Mouse (Mus musculus) hematopoietic stem cell, adult 5-6 weeks (primary cell): ENCODE data around the gene Setd5. TPM values are rescaled to one million over a fixed set of nuclear protein-coding genes. Genes with fewer than 3 reads are reported as not detected.

Source experiments
- ATAC-seq, 2 experiments: fragments of 125-278 bp in 1 of 2; replicated peaks in 1 of 2; 2 replicates each; pipeline ENCODE4 v1.8.0; 2016 to 2017; ENCODE audit warnings: inconsistent platforms in 2 of 2, mild to moderate bottlenecking in 2 of 2, moderate number of reproducible peaks in 2 of 2, low read depth in 1 of 2, moderate TSS enrichment in 1 of 2; ENCODE audit not compliant: low FRiP score in 2 of 2, poor library complexity in 2 of 2, severe bottlenecking in 2 of 2, insufficient read depth in 1 of 2, low TSS enrichment in 1 of 2
- total RNA-seq: library from RNA; stranded (forward); fragments of 172-1452, 232-1000 nt; gene quantifications from 2 replicates; pipeline ENCODE4 v1.2.3, GENCODE M21; 2017

Gene Setd5
- total RNA-seq = 69.7 and 82.5 TPM in 2 replicates

GRCm38 (mm10) chr6:113076686-113077516, at the start of gene Setd5:
Gene Setd5, plus strand, starts transcription at chr6:113077365.
- peak; percentile 57 to 75 for ATAC-seq

- ATAC-seq = no peak
Measured at GRCm38 (mm10) chr6:113027446-113027845, 49.7 kb upstream of the Setd5 start.

- ATAC-seq = no peak
Measured at GRCm38 (mm10) chr6:113029006-113029405, 48.2 kb upstream of the Setd5 start.

- no peak for ATAC-seq
Measured at GRCm38 (mm10) chr6:113030553-113030952, 46.6 kb upstream of the Setd5 start.

GRCm38 (mm10) chr6:113030970-113031660, 46.0 kb upstream of the Setd5 start:
- ATAC-seq = no peak

- no peak for ATAC-seq
Measured at GRCm38 (mm10) chr6:113032121-113032520, 45.0 kb upstream of the Setd5 start.

GRCm38 (mm10) chr6:113033185-113033584, 44.0 kb upstream of the Setd5 start:
- ATAC-seq = no peak

GRCm38 (mm10) chr6:113034466-113034865, 42.7 kb upstream of the Setd5 start:
- no peak for ATAC-seq

- no peak for ATAC-seq
Measured at GRCm38 (mm10) chr6:113036463-113037175, 40.5 kb upstream of the Setd5 start.

- ATAC-seq = peak; percentile 79 to 86
Measured at GRCm38 (mm10) chr6:113037946-113038734, 39.0 kb upstream of the Setd5 start.

GRCm38 (mm10) chr6:113038735-113039058, 38.5 kb upstream of the Setd5 start:
- no peak for ATAC-seq

- no peak for ATAC-seq
Measured at GRCm38 (mm10) chr6:113040319-113040718, 36.8 kb upstream of the Setd5 start.

GRCm38 (mm10) chr6:113041215-113041990, 35.8 kb upstream of the Setd5 start:
- ATAC-seq = no peak

- peak; percentile 11 to 33; a peak in 3 of 4 replicates for ATAC-seq
Measured at GRCm38 (mm10) chr6:113045575-113045974, 31.6 kb upstream of the Setd5 start.

GRCm38 (mm10) chr6:113046041-113046975, 30.9 kb upstream of the Setd5 start, which contains the start of gene Thumpd3:
Gene Thumpd3, plus strand, starts transcription at chr6:113046225.
- peak; percentile 95 to 96 for ATAC-seq
